Mouse (Mus musculus): ENCODE measurements around the gene Ctnnal1. TPM values are rescaled to one million over a fixed set of nuclear protein-coding genes. Genes with fewer than 3 reads are reported as not detected.

Gene Ctnnal1
- total and polyA plus RNA-seq, 3 experiments, result 2.3 to 6.3 TPM; not detected in 1

DNA sequence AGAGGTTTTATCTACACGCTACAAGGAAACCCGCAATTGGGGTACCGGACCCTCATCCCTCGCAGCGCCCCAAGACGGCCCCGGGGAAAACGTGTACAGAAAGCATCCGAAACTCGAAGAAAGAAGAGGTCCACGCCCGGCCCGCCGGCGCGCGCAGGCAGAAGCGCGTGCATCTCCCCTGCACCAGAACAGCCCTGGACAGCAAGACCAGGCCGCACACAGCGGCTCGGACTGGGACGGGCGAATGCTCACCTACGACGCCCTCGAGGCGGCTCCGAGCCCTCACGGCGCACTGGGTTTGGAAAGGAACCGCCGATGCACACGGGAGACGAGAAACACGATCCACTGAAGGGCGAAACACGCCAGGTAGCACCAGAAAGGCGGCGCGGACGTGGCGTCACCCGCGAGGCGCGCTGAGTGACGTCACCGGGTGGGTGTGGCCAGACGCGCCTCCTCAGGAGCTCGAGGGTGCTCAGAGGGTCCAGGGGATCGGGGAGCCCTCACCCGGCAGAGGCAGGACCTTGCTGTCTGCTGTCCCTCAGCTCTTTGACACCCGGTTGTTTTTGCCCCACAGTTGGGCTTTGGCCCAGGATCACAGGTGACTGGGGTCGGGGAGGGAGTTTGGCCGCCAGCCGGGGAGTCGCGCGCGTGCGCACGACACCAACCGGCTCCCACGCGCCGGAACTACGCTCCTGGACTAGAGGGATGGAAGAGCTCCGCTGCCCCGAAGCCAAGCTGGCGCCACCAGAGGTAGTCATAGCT is 62.9 kb downstream of the Ctnnal1 start, which contains the start of the genes Elp1 and Fam206a:
Elp1 (minus strand) TSS at position 425 of the 762 bp plus-strand sequence.
Fam206a (plus strand) TSS at position 439 of the 762 bp plus-strand sequence.
- H3K36me3 ChIP-seq (ENCODE audit: control insufficient read depth in 1 of 2, insufficient read depth in 2 of 2, low read length in 2 of 2), result peaks cover 14 to 26% of the 10 kb centered on the region in 2 experiments
- H3K9me3 ChIP-seq (replicated peaks; ENCODE audit: insufficient read depth, low read length), result no peaks in the 10 kb centered on the region
- no peaks in the 10 kb centered on the region for H3K27me3 ChIP-seq (ENCODE audit: control insufficient read depth in 1 of 2, insufficient read depth in 2 of 2, low read length in 2 of 2)
- peak; percentile 93 for DNase-seq (ENCODE audit: low read depth, low spot score)
- peaks cover 38% of the 10 kb centered on the region for H3K79me2 ChIP-seq (ENCODE audit: control insufficient read depth, insufficient read depth, low read length, poor library complexity)
- TF ChIP-seq ETS1 (IDR thresholded peaks at IDR 0.05; ENCODE audit: low read depth, low read length) (peak; percentile 31; the same call in 1 of the 2 replicates), MAZ (IDR thresholded peaks at IDR 0.05; ENCODE audit: low read depth, low read length) (peak; percentile 36; the same call in 1 of the 2 replicates), NRF1 (IDR thresholded peaks at IDR 0.05; ENCODE audit: insufficient read depth, low read depth, low read length, poor library complexity, severe bottlenecking) (peak; percentile 91), ZMIZ1 (IDR thresholded peaks at IDR 0.05; ENCODE audit: low read depth, low read length) (peak; percentile 62; the same call in 1 of the 2 replicates), UBTF (IDR thresholded peaks at IDR 0.05; ENCODE audit: borderline replicate concordance, insufficient read depth, low read depth, low read length) (no peak), ZNF384 (IDR thresholded peaks at IDR 0.05; ENCODE audit: low read depth, low read length) (no peak), HCFC1 (IDR thresholded peaks at IDR 0.05; ENCODE audit: low read depth, low read length) (peak; percentile 88), POLR2A (IDR thresholded peaks at IDR 0.05; ENCODE audit: control insufficient read depth in 1 of 2, insufficient read depth in 1 of 2, low read depth in 1 of 2, low read length in 2 of 2, poor library complexity in 1 of 2) (peak; percentile 86 to 88), SIN3A (IDR thresholded peaks at IDR 0.05; ENCODE audit: low read length) (peak; percentile 97), E2F4 (IDR thresholded peaks at IDR 0.05; ENCODE audit: borderline replicate concordance, low read depth, low read length) (no peak; the same call in 1 of the 2 replicates), TBP (IDR thresholded peaks at IDR 0.05; ENCODE audit: low read depth, low read length) (peak; percentile 40; the same call in 1 of the 2 replicates), USF1 (IDR thresholded peaks at IDR 0.05; ENCODE audit: low read depth, low read length) (no peak), KAT2A (conservative IDR thresholded peaks at IDR 0.05; ENCODE audit: low read depth, low read length) (no peak; the same call in 1 of the 2 replicates), RAD21 (IDR thresholded peaks at IDR 0.05; ENCODE audit: low read depth, low read length) (no peak), MYC (IDR thresholded peaks at IDR 0.05; ENCODE audit: low read depth, low read length) (peak; percentile 65), GABPA (IDR thresholded peaks at IDR 0.05; ENCODE audit: low read depth, low read length) (no peak), NELFE (IDR thresholded peaks at IDR 0.05; ENCODE audit: low read depth, low read length) (peak; percentile 87), MAFK (IDR thresholded peaks at IDR 0.05; ENCODE audit: borderline replicate concordance, low read depth, low read length) (no peak), ELF1 (IDR thresholded peaks at IDR 0.05; ENCODE audit: low read depth, low read length) (0 out of 2 replicates have a peak, but pooled peaks have one; percentile 9), ZC3H11A (IDR thresholded peaks at IDR 0.05; ENCODE audit: low read depth, low read length) (no peak), CHD2 (IDR thresholded peaks at IDR 0.05; ENCODE audit: low read length) (no peak), EP300 (IDR thresholded peaks at IDR 0.05; ENCODE audit: low read depth in 1 of 2, low read length in 2 of 2) (0 out of 4 replicates have a peak, but pooled peaks of 1 of the 2 experiments have one; percentile 25), SMC3 (IDR thresholded peaks at IDR 0.05; ENCODE audit: low read depth, low read length) (no peak), TCF12 (IDR thresholded peaks at IDR 0.05; ENCODE audit: low read depth, low read length) (peak; percentile 50; the same call in 1 of the 2 replicates), CHD1 (IDR thresholded peaks at IDR 0.05; ENCODE audit: low read depth, low read length) (no peak), POLR2AphosphoS2 (IDR thresholded peaks at IDR 0.05; ENCODE audit: low read length) (peak; percentile 58; the same call in 1 of the 2 replicates), MXI1 (IDR thresholded peaks at IDR 0.05; ENCODE audit: low read depth, low read length) (peak; percentile 96), ZKSCAN1 (IDR thresholded peaks at IDR 0.05; ENCODE audit: low read depth, low read length) (no peak), TAL1 (IDR thresholded peaks at IDR 0.05; ENCODE audit: low read length) (no peak), MAX (IDR thresholded peaks at IDR 0.05; ENCODE audit: low read length) (peak; percentile 77)
- H3K4me3 ChIP-seq (ENCODE audit: control insufficient read depth in 1 of 2, insufficient read depth in 1 of 2, low read depth in 2 of 2, low read length in 2 of 2), result peak within 1 kb of the TSS; percentile 97 to 98
- H3K9ac ChIP-seq (ENCODE audit: control insufficient read depth, low read depth, low read length, poor library complexity, severe bottlenecking), result peak within 1 kb of the TSS; percentile 92
- peak within 1 kb of the TSS; percentile 70 for H3K27ac ChIP-seq (ENCODE audit: control insufficient read depth, low read depth, low read length)
- H3K4me1 ChIP-seq (ENCODE audit: control insufficient read depth in 1 of 2, insufficient read depth in 2 of 2, low read length in 2 of 2), result peaks cover 0 to 13% of the 10 kb centered on the region in 2 experiments; a peak in 3 of 4 replicates
